Mouse (Mus musculus) liver, adult (tissue): Measurements from ENCODE around the gene Zc3h8.

ENCODE experiments used
- GATA4 ChIP-seq: IDR thresholded peaks from 2 replicates; pipeline ENCODE4 v1.6.1; 2014; ENCODE audit warnings: mild to moderate bottlenecking, low read length; ENCODE audit not compliant: insufficient replicate concordance

Zc3h8 gene

GRCm38 (mm10) chr2:128928446-128928845 lies 15.4 kb downstream of the Zc3h8 start:
- no peak for TF ChIP-seq GATA4

GRCm38 (mm10) chr2:128924799-128925198 lies 19.1 kb downstream of the Zc3h8 start:
- TF ChIP-seq GATA4, result no peak

GRCm38 (mm10) chr2:128916528-128916927 lies 27.3 kb downstream of the Zc3h8 start:
- TF ChIP-seq GATA4, result no peak

- TF ChIP-seq GATA4, result no peak
Observed at GRCm38 (mm10) chr2:128914978-128915377, 28.9 kb downstream of the Zc3h8 start.

- no peak for TF ChIP-seq GATA4
Observed at GRCm38 (mm10) chr2:128903661-128904060, 40.2 kb downstream of the Zc3h8 start.

DNA sequence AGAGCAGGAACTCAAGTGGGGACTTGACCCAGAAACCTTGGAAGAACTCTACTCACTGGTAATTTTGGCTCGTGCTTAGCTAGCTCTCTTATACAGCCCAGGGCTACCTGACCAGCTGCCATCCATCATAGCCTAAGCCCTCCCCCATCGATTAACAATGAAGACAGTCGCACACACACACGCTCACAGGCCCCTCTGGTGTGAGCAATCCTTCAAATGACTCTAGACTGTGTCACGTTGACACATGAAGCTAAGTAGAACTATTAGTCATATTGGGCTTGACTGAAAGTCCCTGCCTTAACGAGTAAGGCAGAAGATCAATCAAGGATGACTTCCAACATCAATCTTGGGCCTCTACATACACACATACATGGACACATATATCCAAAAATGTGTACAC lies 41.0 kb downstream of the Zc3h8 start:
- no peak for TF ChIP-seq GATA4

- no peak for TF ChIP-seq GATA4
Observed at GRCm38 (mm10) chr2:128892180-128892721, 51.6 kb downstream of the Zc3h8 start.

GRCm38 (mm10) chr2:128890661-128891335 lies 53.1 kb downstream of the Zc3h8 start:
- TF ChIP-seq GATA4, result no peak

DNA sequence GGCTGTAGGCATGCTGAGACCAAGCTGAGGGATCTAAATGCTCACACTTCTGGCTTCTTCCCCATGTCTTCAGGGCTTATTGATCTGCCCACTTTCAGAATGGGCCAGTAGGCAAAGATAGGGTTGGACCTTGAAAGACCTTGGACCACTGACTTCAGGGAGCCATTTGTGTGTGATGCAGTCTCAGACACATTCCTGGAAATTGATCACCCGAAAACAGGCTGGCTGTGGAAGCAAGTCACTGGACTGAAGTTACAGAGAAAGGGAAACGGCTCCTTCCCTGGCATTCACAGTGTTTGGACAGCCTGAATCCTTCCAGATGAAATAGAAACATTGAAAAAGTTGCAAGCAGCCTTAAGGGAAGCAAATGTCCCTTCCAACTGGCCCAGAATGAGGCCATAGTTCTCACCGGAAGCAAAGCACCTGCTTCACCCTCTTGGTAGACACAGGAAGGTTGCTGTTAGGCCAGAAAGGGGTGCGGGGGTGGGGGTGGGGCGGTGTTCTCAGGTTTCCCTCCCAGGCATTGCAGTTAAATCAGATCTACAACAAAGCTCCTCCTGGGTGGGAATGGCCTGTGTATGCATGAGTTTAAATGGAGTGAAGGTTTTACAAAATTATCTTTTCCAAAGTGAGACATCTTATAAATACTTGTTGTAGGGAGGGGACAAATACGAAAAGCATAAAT lies 55.9 kb downstream of the Zc3h8 start:
- TF ChIP-seq GATA4, result no peak

DNA sequence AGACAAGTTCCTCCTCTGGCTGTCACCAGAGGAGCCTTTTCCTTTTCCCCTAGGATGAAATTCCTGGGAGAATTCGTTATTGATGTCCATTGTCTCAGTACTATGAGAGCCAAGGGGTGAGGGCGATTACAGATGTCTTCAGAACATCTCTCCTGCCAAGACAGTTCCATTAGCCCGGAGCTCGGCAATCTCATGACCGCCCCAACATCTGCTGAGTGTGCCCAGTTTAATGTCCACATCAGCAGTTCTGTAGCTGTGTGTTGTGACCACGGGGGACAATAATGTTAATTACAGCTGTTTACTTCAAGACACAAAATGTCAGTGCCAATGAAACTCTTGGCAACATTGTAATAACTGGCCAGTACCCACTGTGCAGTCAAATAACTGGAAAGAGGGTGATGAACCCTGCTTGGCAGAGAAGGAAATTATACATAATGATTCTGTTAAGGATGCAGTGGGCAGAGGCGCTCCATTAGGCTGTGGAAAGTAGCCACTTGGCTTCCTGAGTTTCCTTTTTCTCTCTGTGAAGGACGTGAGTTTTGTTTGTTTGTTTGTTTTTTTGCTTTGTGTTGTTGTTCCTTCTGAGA lies 58.6 kb downstream of the Zc3h8 start:
- no peak for TF ChIP-seq GATA4

GRCm38 (mm10) chr2:128881236-128881635 lies 62.6 kb downstream of the Zc3h8 start:
- TF ChIP-seq GATA4, result no peak
